25 mouse cellular contexts compared by ENCODE assay signal in the genomic region with DNA sequence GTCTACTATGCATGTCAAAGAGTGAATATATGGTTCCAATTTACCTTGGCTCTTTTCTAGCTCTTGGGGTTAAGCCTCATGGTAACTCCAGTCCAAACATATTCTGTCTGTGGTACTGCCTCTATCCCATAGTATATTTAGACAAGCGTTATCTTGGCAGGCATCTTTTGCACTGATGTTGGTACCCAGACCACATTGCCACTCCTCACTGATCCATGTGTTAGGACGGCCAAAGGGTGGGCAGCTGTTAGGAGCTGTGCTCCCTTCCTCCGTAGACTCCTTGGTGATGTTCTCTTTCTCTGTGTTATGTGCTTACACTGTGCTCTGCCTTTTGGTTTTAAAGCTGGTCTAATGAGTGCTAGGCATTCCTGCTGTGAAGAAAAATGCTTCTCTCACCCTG.
"Had no signal": no experiment of that assay in that cellular context is flagged by ENCODE, and none has a peak within 500 bp of the region (broad histone marks: within the 10 kb centered on the region; RNA-seq: fewer than 3 reads in every experiment).

No protein-coding gene starts in this region.

- H3K9ac ChIP-seq: embryonic facial prominence, embryonic 12.5 days; embryonic facial prominence, embryonic 13.5 days; embryonic facial prominence, embryonic 15.5 days; forebrain, embryonic 12.5 days; forebrain, embryonic 13.5 days; forebrain, embryonic 15.5 days; forebrain, postnatal 0 days had no signal

- H3K36me3 ChIP-seq: embryonic facial prominence, embryonic 12.5 days; embryonic facial prominence, embryonic 13.5 days; embryonic facial prominence, embryonic 15.5 days; forebrain, embryonic 10.5 days; forebrain, embryonic 12.5 days; forebrain, embryonic 15.5 days had no signal

- ATAC-seq: forebrain, embryonic 13.5 days; forebrain, embryonic 14.5 days; forebrain, embryonic 15.5 days; forebrain, embryonic 16.5 days; forebrain, postnatal 0 days had no signal

- H3K27ac ChIP-seq: embryonic facial prominence, embryonic 12.5 days; embryonic facial prominence, embryonic 13.5 days; embryonic facial prominence, embryonic 15.5 days; forebrain, embryonic 10.5 days; forebrain, embryonic 12.5 days; forebrain, embryonic 13.5 days; forebrain, embryonic 15.5 days; gastrocnemius, adult 2 months; heart, adult 2 months had no signal

- H3K4me3 ChIP-seq: embryonic facial prominence, embryonic 12.5 days; embryonic facial prominence, embryonic 13.5 days; embryonic facial prominence, embryonic 15.5 days; erythroblast, embryonic 14.5 days; forebrain, embryonic 10.5 days; forebrain, embryonic 12.5 days; forebrain, embryonic 13.5 days; forebrain, embryonic 15.5 days; gastrocnemius, adult 2 months; heart, adult 2 months had no signal

- H3K4me2 ChIP-seq: embryonic facial prominence, embryonic 12.5 days; embryonic facial prominence, embryonic 13.5 days; embryonic facial prominence, embryonic 15.5 days; forebrain, embryonic 12.5 days; forebrain, embryonic 13.5 days; forebrain, embryonic 15.5 days had no signal

- H3K9me3 ChIP-seq: embryonic facial prominence, embryonic 12.5 days; embryonic facial prominence, embryonic 13.5 days; embryonic facial prominence, embryonic 15.5 days; forebrain, embryonic 10.5 days; forebrain, embryonic 12.5 days; forebrain, embryonic 13.5 days; forebrain, embryonic 15.5 days had no signal

- H3K4me1 ChIP-seq: embryonic facial prominence, embryonic 12.5 days; embryonic facial prominence, embryonic 15.5 days; forebrain, embryonic 10.5 days; forebrain, embryonic 12.5 days; forebrain, embryonic 13.5 days; forebrain, embryonic 15.5 days had no signal

- DNase-seq: cerebellum, adult 2 months; cerebellum, adult 8-10 months; cerebellum, adult 9-10 months; cerebellum, adult 9-11 months; cerebellum, postnatal 25 days; cerebellum, postnatal 36 days; embryo, embryonic 11 days; forebrain, postnatal 0 days; gastrocnemius, adult 2 months; gastrocnemius, postnatal 10 days; gastrocnemius, postnatal 14 days; gastrocnemius, postnatal 25 days; gastrocnemius, postnatal 36 days; heart, adult 18-20 months; heart, adult 2 months had no signal

- H3K27me3 ChIP-seq: embryonic facial prominence, embryonic 12.5 days; embryonic facial prominence, embryonic 13.5 days; embryonic facial prominence, embryonic 15.5 days; forebrain, embryonic 12.5 days; forebrain, embryonic 13.5 days; forebrain, embryonic 15.5 days had no signal
